Mouse (Mus musculus): ENCODE measurements around the gene Ebf1. TPM values are rescaled to one million over a fixed set of nuclear protein-coding genes. Genes with fewer than 3 reads are reported as not detected.

Gene Ebf1
- polyA plus RNA-seq, 1 experiment = not detected

DNA sequence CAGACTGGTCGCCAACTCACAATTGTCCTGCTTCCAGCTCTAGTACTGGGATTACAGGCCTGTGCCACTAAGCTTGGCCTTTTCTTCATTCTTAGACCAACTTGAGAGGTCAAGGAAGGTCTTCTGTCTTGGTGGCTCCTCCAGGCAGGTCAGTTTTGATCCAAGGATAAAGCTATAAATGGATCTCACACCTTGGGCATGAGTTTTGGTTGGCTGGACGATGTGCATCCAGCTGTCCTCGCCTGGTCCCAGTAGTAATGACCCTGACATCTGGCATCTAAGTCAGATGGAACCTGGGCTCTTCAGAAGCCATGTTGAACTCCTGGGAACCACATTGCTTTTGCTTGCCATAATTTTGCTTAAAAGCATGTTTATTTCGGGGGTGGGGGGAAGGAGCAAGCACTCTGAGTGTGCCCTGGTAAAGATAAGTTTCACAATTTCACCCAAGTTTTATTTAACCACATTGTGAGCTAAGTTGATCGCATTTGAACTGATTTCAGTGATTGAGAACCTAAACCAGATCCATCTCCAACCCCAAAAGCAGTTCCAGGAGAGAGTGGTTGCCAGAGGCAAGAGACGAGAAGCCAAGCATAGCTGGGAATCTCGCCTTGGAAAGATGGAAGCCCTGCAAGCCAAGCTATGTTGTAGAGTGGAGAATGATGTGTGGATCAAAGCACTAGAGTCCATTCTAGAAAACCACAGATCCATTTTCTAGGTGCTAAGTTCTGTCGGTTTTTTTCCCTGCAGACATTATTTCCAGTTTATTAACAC, 85.8 kb downstream of the Ebf1 start:
- Histone ChIP-seq H3K27ac (ENCODE audit: insufficient read depth, low read depth, low read length) (no peak overlapping the region), H3K4me1 (ENCODE audit: control insufficient read depth, insufficient read depth, low read length) (no peaks in the 10 kb centered on the region), H3K4me3 (ENCODE audit: insufficient read depth, low read depth, low read length) (no peak overlapping the region)
- TF ChIP-seq POLR2A (IDR thresholded peaks at IDR 0.05; ENCODE audit: insufficient read depth, low read depth, low read length) = no peak
- no peak for TF ChIP-seq CTCF (IDR thresholded peaks at IDR 0.05; ENCODE audit: insufficient read depth, low read depth, low read length)
- 95% methylated on average over 8 of the region's 8 CpGs for WGBS

GRCm38 (mm10) chr11:44703951-44704350, 86.8 kb downstream of the Ebf1 start:
- WGBS = 96% methylated on average over 5 of the region's 5 CpGs
- Histone ChIP-seq H3K4me1 (ENCODE audit: control insufficient read depth, insufficient read depth, low read length) (no peaks in the 10 kb centered on the region), H3K27ac (ENCODE audit: insufficient read depth, low read depth, low read length) (no peak overlapping the region), H3K4me3 (ENCODE audit: insufficient read depth, low read depth, low read length) (no peak overlapping the region)
- TF ChIP-seq CTCF (IDR thresholded peaks at IDR 0.05; ENCODE audit: insufficient read depth, low read depth, low read length) (no peak), POLR2A (IDR thresholded peaks at IDR 0.05; ENCODE audit: insufficient read depth, low read depth, low read length) (no peak)

- WGBS = 92% methylated on average over 1 of the region's 1 CpGs
- Histone ChIP-seq H3K27ac (ENCODE audit: insufficient read depth, low read depth, low read length) (no peak overlapping the region), H3K4me1 (ENCODE audit: control insufficient read depth, insufficient read depth, low read length) (no peaks in the 10 kb centered on the region), H3K4me3 (ENCODE audit: insufficient read depth, low read depth, low read length) (no peak overlapping the region)
- TF ChIP-seq CTCF (IDR thresholded peaks at IDR 0.05; ENCODE audit: insufficient read depth, low read depth, low read length) (no peak), POLR2A (IDR thresholded peaks at IDR 0.05; ENCODE audit: insufficient read depth, low read depth, low read length) (no peak)
Measured at GRCm38 (mm10) chr11:44705811-44706210, 88.7 kb downstream of the Ebf1 start.

DNA sequence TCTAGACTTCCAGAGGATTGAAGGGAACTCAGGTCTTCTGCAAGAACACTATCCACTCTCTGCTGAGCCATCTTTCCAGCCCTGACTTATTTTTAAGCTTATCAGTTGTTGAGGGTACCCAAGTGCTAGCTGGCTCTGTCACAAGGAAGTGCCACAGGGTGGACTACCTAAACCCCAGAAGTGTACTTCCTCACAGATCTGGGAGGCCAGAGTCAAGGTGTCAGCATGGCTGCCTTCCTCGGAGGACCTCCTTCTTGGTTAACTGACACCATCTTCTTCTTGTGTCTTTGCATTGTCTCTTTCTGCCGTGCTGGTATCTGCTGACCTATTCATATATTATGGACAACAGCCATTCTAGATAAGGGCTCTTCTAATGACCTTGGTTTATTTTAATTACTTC, 89.3 kb downstream of the Ebf1 start:
- H3K27ac ChIP-seq (ENCODE audit: insufficient read depth, low read depth, low read length) = no peak overlapping the region
- no peak overlapping the region for H3K4me3 ChIP-seq (ENCODE audit: insufficient read depth, low read depth, low read length)
- WGBS = 93% methylated on average over 2 of the region's 2 CpGs
- TF ChIP-seq POLR2A (IDR thresholded peaks at IDR 0.05; ENCODE audit: insufficient read depth, low read depth, low read length) = no peak
- TF ChIP-seq CTCF (IDR thresholded peaks at IDR 0.05; ENCODE audit: insufficient read depth, low read depth, low read length) = no peak
- H3K4me1 ChIP-seq (ENCODE audit: control insufficient read depth, insufficient read depth, low read length) = no peaks in the 10 kb centered on the region

GRCm38 (mm10) chr11:44707381-44708289, 90.5 kb downstream of the Ebf1 start:
- no peak overlapping the region for H3K27ac ChIP-seq (ENCODE audit: insufficient read depth, low read depth, low read length)
- TF ChIP-seq CTCF (IDR thresholded peaks at IDR 0.05; ENCODE audit: insufficient read depth, low read depth, low read length) (no peak), POLR2A (IDR thresholded peaks at IDR 0.05; ENCODE audit: insufficient read depth, low read depth, low read length) (no peak)
- whole genome bisulfite sequencing = 38% methylated on average over 13 of the region's 13 CpGs
- H3K4me3 ChIP-seq (ENCODE audit: insufficient read depth, low read depth, low read length) = no peak overlapping the region
- H3K4me1 ChIP-seq (ENCODE audit: control insufficient read depth, insufficient read depth, low read length) = no peaks in the 10 kb centered on the region

DNA sequence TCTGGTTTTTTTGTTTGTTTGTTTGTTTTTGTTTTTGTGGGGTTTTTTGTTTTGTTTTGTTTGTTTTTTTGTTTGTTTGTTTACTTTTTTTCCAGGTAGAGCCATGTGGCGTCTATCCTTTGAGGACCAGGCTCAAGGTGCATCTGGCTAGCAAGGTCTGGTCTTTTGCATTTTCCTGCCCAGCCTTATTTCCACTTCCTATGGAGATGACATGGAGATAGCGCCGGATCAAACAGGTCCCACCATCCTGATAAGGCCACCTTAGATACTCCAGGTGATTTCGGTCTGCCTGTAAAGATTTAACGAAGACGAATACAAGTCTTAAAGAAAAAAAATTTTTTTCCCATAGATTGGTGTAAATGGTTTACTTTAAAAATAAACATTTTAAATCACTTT, 91.2 kb downstream of the Ebf1 start:
- H3K27ac ChIP-seq (ENCODE audit: insufficient read depth, low read depth, low read length) = no peak overlapping the region
- H3K4me1 ChIP-seq (ENCODE audit: control insufficient read depth, insufficient read depth, low read length) = no peaks in the 10 kb centered on the region
- TF ChIP-seq CTCF (IDR thresholded peaks at IDR 0.05; ENCODE audit: insufficient read depth, low read depth, low read length) = no peak
- TF ChIP-seq POLR2A (IDR thresholded peaks at IDR 0.05; ENCODE audit: insufficient read depth, low read depth, low read length) = no peak
- WGBS = 95% methylated on average over 6 of the region's 6 CpGs
- H3K4me3 ChIP-seq (ENCODE audit: insufficient read depth, low read depth, low read length) = no peak overlapping the region

GRCm38 (mm10) chr11:44709073-44709618, 92.0 kb downstream of the Ebf1 start:
- no peaks in the 10 kb centered on the region for H3K4me1 ChIP-seq (ENCODE audit: control insufficient read depth, insufficient read depth, low read length)
- TF ChIP-seq POLR2A (IDR thresholded peaks at IDR 0.05; ENCODE audit: insufficient read depth, low read depth, low read length) (no peak), CTCF (IDR thresholded peaks at IDR 0.05; ENCODE audit: insufficient read depth, low read depth, low read length) (no peak)

DNA sequence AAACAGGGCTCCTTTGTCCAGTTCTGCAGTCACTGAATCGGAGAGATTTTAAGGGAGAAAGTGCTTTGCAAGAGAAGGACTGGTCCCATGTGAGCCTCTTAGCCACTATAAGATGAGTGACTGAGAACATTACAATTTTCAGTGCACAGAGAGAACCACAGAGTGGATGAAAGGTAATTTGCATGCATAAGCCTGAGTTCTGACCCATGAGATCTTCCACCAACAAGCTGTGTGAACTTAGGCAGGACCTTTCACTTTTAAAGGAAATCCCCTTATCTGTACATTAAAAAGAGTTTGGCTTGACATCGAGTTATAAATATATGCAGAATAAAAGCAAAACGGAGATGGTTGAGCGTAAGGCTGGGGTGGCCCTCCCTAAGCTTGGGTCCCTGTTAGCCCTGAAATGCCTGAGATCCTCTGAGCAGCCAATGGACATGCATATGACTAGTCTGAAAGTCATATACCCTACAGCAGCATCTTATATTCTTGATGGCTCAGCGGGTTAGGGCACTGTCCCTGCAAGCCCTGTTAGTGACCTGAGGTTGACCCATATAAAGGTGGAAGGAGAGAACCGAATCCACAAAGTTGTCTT, 92.8 kb downstream of the Ebf1 start:
- WGBS = 88% methylated on average over 6 of the region's 6 CpGs
- no peak for TF ChIP-seq CTCF (IDR thresholded peaks at IDR 0.05; ENCODE audit: insufficient read depth, low read depth, low read length)
- no peak for TF ChIP-seq POLR2A (IDR thresholded peaks at IDR 0.05; ENCODE audit: insufficient read depth, low read depth, low read length)
- Histone ChIP-seq H3K4me1 (ENCODE audit: control insufficient read depth, insufficient read depth, low read length) (no peaks in the 10 kb centered on the region), H3K27ac (ENCODE audit: insufficient read depth, low read depth, low read length) (no peak overlapping the region), H3K4me3 (ENCODE audit: insufficient read depth, low read depth, low read length) (no peak overlapping the region)

More at GRCm38 (mm10) chr11:44709073-44709618, 92.0 kb downstream of the Ebf1 start:
- H3K4me3 ChIP-seq (ENCODE audit: insufficient read depth, low read depth, low read length) = no peak overlapping the region
- H3K27ac ChIP-seq (ENCODE audit: insufficient read depth, low read depth, low read length) = no peak overlapping the region

Measured in olfactory bulb, adult 2 months (tissue).